Mouse (Mus musculus) hindbrain, postnatal 0 days (tissue): ENCODE measurements at regions not wholly inside any gene's neighbourhood (a gene's known extent, or its start where the extent isn't known, plus 50 kb on each side); places are given as distances from the start of the nearest gene placed in this dataset.

Experiments used
- ATAC-seq: fragments of 200-750 bp; cut with Nextera tagmentation; 2 replicates; pipeline ENCODE4 v1.8.0; 2017; ENCODE audit warnings: mild to moderate bottlenecking, moderate TSS enrichment, moderate library complexity
- DNase-seq: peaks from one replicate; pipeline ENCODE4 v3.0.0-alpha.2; 2015; ENCODE audit warnings: low spot score
- H3K27ac ChIP-seq: fragments of 300-500 bp; sonication (generic); 2 replicates; pipeline ENCODE4 v1.5.1; 2014; ENCODE audit warnings: mild to moderate bottlenecking
- H3K27me3 ChIP-seq: fragments of 300-500 bp; sonication (generic); 2 replicates; pipeline ENCODE4 v1.6.1; 2014; ENCODE audit warnings: low read length, mixed read lengths; ENCODE audit not compliant: insufficient read depth
- H3K36me3 ChIP-seq: fragments of 300-500 bp; sonication (generic); 2 replicates; pipeline ENCODE4 v1.6.1; 2014; ENCODE audit warnings: low read length, mixed read lengths; ENCODE audit not compliant: insufficient read depth
- H3K4me1 ChIP-seq: fragments of 300-500 bp; sonication (generic); 2 replicates; pipeline ENCODE4 v1.6.1; 2014; ENCODE audit warnings: antibody characterized with exemption, low read length, mixed read lengths; ENCODE audit not compliant: insufficient read depth
- H3K4me2 ChIP-seq: fragments of 300-500 bp; sonication (generic); 2 replicates; pipeline ENCODE4 v1.6.1; 2014; ENCODE audit warnings: low read depth, mild to moderate bottlenecking, low read length, moderate library complexity, mixed read lengths
- H3K4me3 ChIP-seq: fragments of 300-500 bp; sonication (generic); 2 replicates; pipeline ENCODE4 v1.5.1; 2014; ENCODE audit warnings: low read length
- H3K9ac ChIP-seq: fragments of 300-500 bp; sonication (generic); replicated peaks from 2 replicates; pipeline ENCODE4 v1.6.1; 2014; ENCODE audit warnings: mild to moderate bottlenecking, low read length, moderate library complexity, mixed read lengths
- H3K9me3 ChIP-seq: fragments of 300-500 bp; sonication (generic); 2 replicates; pipeline ENCODE4 v1.6.1; 2016; ENCODE audit warnings: low read length, mixed read lengths
- CTCF ChIP-seq: IDR thresholded peaks from 2 replicates; pipeline ENCODE4 v1.5.1; 2016; ENCODE audit warnings: antibody characterized with exemption, control low read depth, low read depth
- WGBS: fragments of 180-500 bp; shearing (Covaris S2); extraction: QIAGEN DNeasy Blood & Tissue Kit; methylation state at CpG from one replicate; pipeline ENCODE4 v1.1.7; 2014; 5-methylcytosine and 5-hydroxymethylcytosine counted together

DNA sequence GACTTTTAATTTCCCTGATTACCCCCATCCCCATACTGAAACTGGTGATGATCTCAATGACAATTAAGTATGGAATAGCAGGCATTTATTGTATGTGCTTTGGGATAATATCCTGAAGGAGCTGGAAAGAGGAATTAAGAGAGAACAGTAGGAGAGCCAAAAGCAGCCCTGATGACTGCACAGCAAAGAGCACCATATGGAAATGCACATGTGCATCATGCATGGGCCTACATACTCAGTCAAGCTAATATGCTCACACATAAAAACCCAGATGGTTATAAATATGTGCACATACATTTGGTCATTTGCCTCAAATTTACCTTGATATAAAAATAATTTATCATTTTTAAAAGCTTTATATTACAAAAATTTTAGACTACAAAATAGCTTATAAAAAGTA lies 259.0 kb upstream of the Chrm3 start:
- no peak for ATAC-seq

DNA sequence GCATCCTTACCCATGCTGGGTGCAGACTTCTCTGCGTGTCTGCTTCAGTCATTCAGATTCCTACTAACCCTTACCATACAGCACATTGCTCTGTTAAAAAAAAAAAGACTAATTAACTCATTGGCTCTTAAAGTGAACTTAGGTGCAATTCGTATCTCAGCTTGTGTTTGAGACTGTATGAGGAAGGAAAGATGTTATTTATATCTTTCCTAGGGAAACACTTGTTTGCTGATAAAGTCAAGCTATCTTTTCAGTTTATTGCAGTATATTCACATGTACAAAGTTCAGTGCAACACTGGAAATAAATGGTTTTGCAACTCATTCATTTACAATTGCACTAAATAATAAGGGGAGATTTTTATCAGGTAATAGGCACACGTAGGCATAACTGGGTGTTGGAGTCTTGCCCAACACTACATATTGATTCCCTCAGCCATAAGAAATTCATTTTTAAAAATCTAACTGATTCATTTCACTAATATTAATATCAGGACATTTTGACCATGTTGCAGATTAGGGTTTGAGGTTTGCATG lies 257.8 kb upstream of the Chrm3 start:
- H3K4me2 ChIP-seq: no peak overlapping the region
- ATAC-seq (no peak), DNase-seq (no peak)
- no peaks in the 10 kb centered on the region for H3K4me1 ChIP-seq
- H3K4me3 ChIP-seq: no peak overlapping the region
- H3K27ac ChIP-seq: no peak overlapping the region
- H3K36me3 ChIP-seq: no peaks in the 10 kb centered on the region
- no peaks in the 10 kb centered on the region for H3K27me3 ChIP-seq
- TF ChIP-seq CTCF: no peak
- no peaks in the 10 kb centered on the region for H3K9me3 ChIP-seq
- H3K9ac ChIP-seq: no peak overlapping the region
- 78% methylated on average over 3 of the region's 3 CpGs for WGBS

More for the DNA sequence above, 259.0 kb upstream of the Chrm3 start:
- DNase-seq: no peak
- H3K4me3 ChIP-seq: no peak overlapping the region
- H3K27ac ChIP-seq: no peak overlapping the region
- no peak overlapping the region for H3K9ac ChIP-seq
- no peak for TF ChIP-seq CTCF
- no peaks in the 10 kb centered on the region for H3K9me3 ChIP-seq
- H3K27me3 ChIP-seq: no peaks in the 10 kb centered on the region
- no peaks in the 10 kb centered on the region for H3K36me3 ChIP-seq
- no peak overlapping the region for H3K4me2 ChIP-seq
- no peaks in the 10 kb centered on the region for H3K4me1 ChIP-seq

DNA sequence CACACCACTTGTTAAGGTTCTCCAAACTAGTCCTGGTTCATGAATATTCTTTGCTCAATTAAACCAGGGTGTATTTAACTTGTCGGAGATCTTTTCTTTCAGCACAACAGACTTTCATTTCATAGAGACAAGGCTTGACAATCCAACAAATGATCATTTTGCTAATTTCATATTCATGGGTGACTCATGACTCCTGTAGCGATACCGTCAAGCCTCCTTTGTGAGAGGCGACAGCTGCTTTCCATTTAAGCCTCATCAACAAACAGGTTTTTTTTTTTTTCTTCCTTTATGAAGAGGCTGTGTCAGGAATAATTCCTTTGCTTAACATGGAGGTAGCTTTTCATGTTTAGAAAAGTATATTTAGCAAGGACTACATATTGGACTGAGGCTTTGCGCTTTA lies 214.3 kb upstream of the Chrm3 start:
- Histone ChIP-seq H3K27me3 (no peaks in the 10 kb centered on the region), H3K4me3 (no peak overlapping the region), H3K4me1 (no peaks in the 10 kb centered on the region), H3K27ac (no peak overlapping the region), H3K36me3 (no peaks in the 10 kb centered on the region), H3K9ac (no peak overlapping the region), H3K9me3 (no peaks in the 10 kb centered on the region), H3K4me2 (no peak overlapping the region)
- TF ChIP-seq CTCF: no peak
- ATAC-seq (no peak), DNase-seq (no peak)
- 65% methylated on average over 5 of the region's 5 CpGs for WGBS

DNA sequence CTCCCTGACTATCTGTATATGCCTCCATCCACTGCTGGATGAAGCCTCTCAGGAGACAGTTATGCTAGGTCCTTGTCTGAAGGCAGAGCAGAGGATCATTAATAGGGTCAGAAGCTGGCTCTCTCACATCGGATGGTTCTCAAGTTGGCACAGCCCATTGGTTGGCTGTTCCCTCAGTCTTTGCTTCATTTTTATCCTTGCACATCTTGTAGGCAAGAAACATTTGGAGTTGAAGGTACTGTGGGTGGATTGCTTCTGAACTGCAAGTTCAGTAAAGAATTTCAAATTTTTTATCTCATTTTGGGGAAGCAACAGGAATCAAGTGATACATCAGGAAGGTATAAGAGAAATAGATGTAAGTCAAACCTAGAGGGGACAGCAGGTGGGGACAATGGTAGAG lies 206.2 kb upstream of the Chrm3 start:
- Histone ChIP-seq H3K27me3 (no peaks in the 10 kb centered on the region), H3K4me2 (no peak overlapping the region), H3K4me1 (no peaks in the 10 kb centered on the region), H3K27ac (no peak overlapping the region), H3K9ac (no peak overlapping the region), H3K9me3 (no peaks in the 10 kb centered on the region), H3K4me3 (no peak overlapping the region), H3K36me3 (no peaks in the 10 kb centered on the region)
- 91% methylated on average over 1 of the region's 1 CpGs for WGBS
- no peak for TF ChIP-seq CTCF
- ATAC-seq: no peak
- no peak for DNase-seq

GRCm38 (mm10) chr13:10557559-10557958 lies 196.9 kb upstream of the Chrm3 start:
- DNase-seq (no peak), ATAC-seq (peak; percentile 35; the same call in 1 of the 2 replicates)
- 63% methylated on average over 1 of the region's 1 CpGs for WGBS

DNA sequence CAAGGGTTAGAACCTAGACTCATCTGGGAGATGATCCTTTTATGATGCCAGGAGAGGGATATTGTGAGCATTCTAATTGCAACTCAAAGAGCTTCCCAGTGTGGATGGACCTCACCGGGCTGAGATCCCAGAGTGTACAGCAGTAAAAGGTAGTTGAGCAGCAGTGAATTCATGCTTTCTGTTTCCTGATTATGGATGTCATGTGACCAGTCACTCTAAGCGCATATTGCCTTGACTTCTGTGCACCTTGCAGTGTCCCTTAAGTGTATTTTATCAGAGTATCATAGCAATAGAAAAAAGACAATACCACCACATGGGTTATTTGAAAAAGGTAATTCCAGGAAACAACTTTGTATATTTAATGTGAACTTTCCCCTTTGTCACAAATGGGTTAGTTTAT lies 193.9 kb upstream of the Chrm3 start:
- no peak overlapping the region for H3K4me3 ChIP-seq
- ATAC-seq (no peak), DNase-seq (no peak)
- H3K4me1 ChIP-seq: no peaks in the 10 kb centered on the region
- no peak for TF ChIP-seq CTCF
- H3K9me3 ChIP-seq: no peaks in the 10 kb centered on the region
- no peaks in the 10 kb centered on the region for H3K27me3 ChIP-seq
- H3K9ac ChIP-seq: no peak overlapping the region
- no peak overlapping the region for H3K27ac ChIP-seq
- WGBS: 81% methylated on average over 2 of the region's 2 CpGs
- H3K4me2 ChIP-seq: no peak overlapping the region
- no peaks in the 10 kb centered on the region for H3K36me3 ChIP-seq

More at GRCm38 (mm10) chr13:10557559-10557958, 196.9 kb upstream of the Chrm3 start:
- no peaks in the 10 kb centered on the region for H3K4me1 ChIP-seq
- H3K27ac ChIP-seq: no peak overlapping the region
- no peaks in the 10 kb centered on the region for H3K27me3 ChIP-seq
- no peak overlapping the region for H3K4me2 ChIP-seq
- H3K36me3 ChIP-seq: no peaks in the 10 kb centered on the region
- H3K4me3 ChIP-seq: no peak overlapping the region
- no peaks in the 10 kb centered on the region for H3K9me3 ChIP-seq
- no peak for TF ChIP-seq CTCF
- no peak overlapping the region for H3K9ac ChIP-seq

GRCm38 (mm10) chr13:10542723-10543122 lies 182.1 kb upstream of the Chrm3 start:
- H3K27me3 ChIP-seq: no peaks in the 10 kb centered on the region
- no peaks in the 10 kb centered on the region for H3K36me3 ChIP-seq
- no peak overlapping the region for H3K27ac ChIP-seq
- no peaks in the 10 kb centered on the region for H3K9me3 ChIP-seq
- no peak for TF ChIP-seq CTCF
- no peak overlapping the region for H3K9ac ChIP-seq
- 93% methylated on average over 1 of the region's 1 CpGs for WGBS
- H3K4me1 ChIP-seq: no peaks in the 10 kb centered on the region
- ATAC-seq (no peak), DNase-seq (no peak)
- no peak overlapping the region for H3K4me2 ChIP-seq
- no peak overlapping the region for H3K4me3 ChIP-seq
